Mouse (Mus musculus) kidney, adult 2 months (tissue): ENCODE results near the gene Clint1.

Experiments used
- CTCF ChIP-seq: fragments of 200-500 bp; conservative IDR thresholded peaks from 2 replicates; pipeline ENCODE4 v1.5.1; 2011; ENCODE audit warnings: low read depth, mild to moderate bottlenecking, control low read depth, low read length, moderate library complexity, mixed read lengths; ENCODE audit not compliant: insufficient read depth, insufficient read length
- POLR2A ChIP-seq: fragments of 200-500 bp; IDR thresholded peaks from one replicate; pipeline ENCODE4 v1.6.1; 2011; ENCODE audit warnings: low read depth, low read length, control low read depth

- TF ChIP-seq CTCF: no peak
- TF ChIP-seq POLR2A: no peak
These were observed 69.6 kb downstream of the Clint1 start for GRCm38 (mm10) chr11:45921480-45921898.
